Mouse (Mus musculus) CH12.LX (cell line): ENCODE measurements at regions not wholly inside any gene's neighbourhood (a gene's known extent, or its start where the extent isn't known, plus 50 kb on each side); places are given as distances from the start of the nearest gene placed in this dataset.

Experiments used
- DNase-seq: peaks from one replicate; pipeline ENCODE4 v3.0.0-alpha.2; 2013; ENCODE audit errors: extremely low read depth
- H3K27ac ChIP-seq: 2 replicates; pipeline ENCODE4 v1.5.1; 2012; ENCODE audit warnings: low read depth, mild to moderate bottlenecking, control low read depth, moderate library complexity; ENCODE audit not compliant: insufficient read depth
- H3K27me3 ChIP-seq: replicated peaks from 2 replicates; pipeline ENCODE3; 2012; ENCODE audit warnings: inconsistent platforms
- H3K36me3 ChIP-seq, 2 experiments: replicated peaks in 1 of 2; 2 replicates each; pipeline versions ENCODE3 to v1.6.1; 2012; ENCODE audit warnings: inconsistent platforms in 1 of 2, low read length in 1 of 2, mild to moderate bottlenecking in 1 of 2, mixed read lengths in 1 of 2, moderate library complexity in 1 of 2; ENCODE audit not compliant: control insufficient read depth in 1 of 2, insufficient read depth in 1 of 2
- H3K4me1 ChIP-seq, 2 experiments: 2 replicates each; pipeline ENCODE4 v1.6.1; 2012; ENCODE audit warnings: inconsistent platforms in 1 of 2, moderate library complexity in 1 of 2; ENCODE audit not compliant: insufficient read depth in 2 of 2, control insufficient read depth in 1 of 2
- H3K4me2 ChIP-seq: 2 replicates; pipeline ENCODE4 v1.6.1; 2012; ENCODE audit warnings: low read depth, mild to moderate bottlenecking, control low read depth; ENCODE audit not compliant: poor library complexity, insufficient read depth, severe bottlenecking
- H3K4me3 ChIP-seq, 3 experiments: fragments of 150-350 bp in 1 of 3; sonication (generic) in 1 of 3; replicated peaks in 1 of 3; 2 replicates each; pipeline versions ENCODE3 to v1.5.1; 2011 to 2012; ENCODE audit warnings: low read depth in 2 of 3, low read length in 2 of 3, mild to moderate bottlenecking in 2 of 3, moderate library complexity in 2 of 3, control low read depth in 1 of 3, improper control_type of control experiment in 1 of 3, inconsistent platforms in 1 of 3, mixed read lengths in 1 of 3; ENCODE audit not compliant: poor library complexity in 1 of 3
- H3K79me2 ChIP-seq: replicated peaks from 2 replicates; pipeline ENCODE4 v1.6.1; 2012; ENCODE audit warnings: mild to moderate bottlenecking, moderate library complexity; ENCODE audit not compliant: control insufficient read depth, poor library complexity, insufficient read depth, severe bottlenecking; ENCODE audit errors: extremely low read depth
- H3K9ac ChIP-seq: 2 replicates; pipeline ENCODE4 v1.6.1; 2012; ENCODE audit warnings: low read depth, mild to moderate bottlenecking, control low read depth, moderate library complexity; ENCODE audit not compliant: insufficient read depth
- H3K9me3 ChIP-seq: replicated peaks from 2 replicates; pipeline ENCODE3; 2012; ENCODE audit warnings: low read length, inconsistent platforms, mixed read lengths
- BHLHE40 ChIP-seq: IDR thresholded peaks from 2 replicates; pipeline ENCODE4 v1.6.1; 2011; ENCODE audit warnings: mild to moderate bottlenecking, low read depth, low read length, improper control_type of control experiment
- CHD1 ChIP-seq: IDR thresholded peaks from 2 replicates; pipeline ENCODE4 v1.6.1; 2012; ENCODE audit warnings: low read depth, low read length, improper control_type of control experiment, inconsistent platforms
- CTCF ChIP-seq, 2 experiments: IDR thresholded peaks in 1 of 2; conservative IDR thresholded peaks in 1 of 2; 2 replicates each; pipeline ENCODE4 v1.5.1; 2011 to 2012; ENCODE audit warnings: low read depth in 2 of 2, low read length in 2 of 2, improper control_type of control experiment in 1 of 2, inconsistent platforms in 1 of 2, mild to moderate bottlenecking in 1 of 2, moderate library complexity in 1 of 2
- E2F4 ChIP-seq: IDR thresholded peaks from 2 replicates; pipeline ENCODE4 v1.6.1; 2011; ENCODE audit warnings: low read depth, low read length, improper control_type of control experiment; ENCODE audit not compliant: insufficient replicate concordance
- ELF1 ChIP-seq: IDR thresholded peaks from 2 replicates; pipeline ENCODE4 v1.6.1; 2014; ENCODE audit warnings: low read depth, mild to moderate bottlenecking, inconsistent platforms, low read length, improper control_type of control experiment
- JUN ChIP-seq: IDR thresholded peaks from 2 replicates; pipeline ENCODE4 v1.6.1; 2011; ENCODE audit warnings: low read depth, mild to moderate bottlenecking, low read length, improper control_type of control experiment, moderate library complexity; ENCODE audit not compliant: insufficient read depth
- MAZ ChIP-seq: IDR thresholded peaks from 2 replicates; pipeline ENCODE4 v1.6.1; 2012; ENCODE audit warnings: low read depth, mild to moderate bottlenecking, inconsistent platforms, low read length, improper control_type of control experiment, moderate library complexity
- MEF2A ChIP-seq: IDR thresholded peaks from 2 replicates; pipeline ENCODE4 v1.6.1; 2014; ENCODE audit warnings: low read depth, mild to moderate bottlenecking, inconsistent platforms, low read length, improper control_type of control experiment, borderline replicate concordance
- MYC ChIP-seq: IDR thresholded peaks from 2 replicates; pipeline ENCODE4 v1.6.1; 2011; ENCODE audit warnings: low read depth, mild to moderate bottlenecking, improper control_type of control experiment, low read length
- NELFE ChIP-seq: IDR thresholded peaks from 2 replicates; pipeline ENCODE4 v1.6.1; 2011; ENCODE audit warnings: low read depth, low read length, improper control_type of control experiment
- PAX5 ChIP-seq: IDR thresholded peaks from 2 replicates; pipeline ENCODE4 v1.6.1; 2012; ENCODE audit warnings: low read length, inconsistent platforms, mixed read lengths
- SIN3A ChIP-seq: IDR thresholded peaks from 2 replicates; pipeline ENCODE4 v1.6.1; 2012; ENCODE audit warnings: low read length, improper control_type of control experiment, inconsistent platforms
- TCF12 ChIP-seq: IDR thresholded peaks from 2 replicates; pipeline ENCODE4 v1.6.1; 2014; ENCODE audit warnings: low read depth, mild to moderate bottlenecking, inconsistent platforms, low read length, improper control_type of control experiment
- UBTF ChIP-seq: IDR thresholded peaks from 2 replicates; pipeline ENCODE4 v1.6.1; 2012; ENCODE audit warnings: low read depth, mild to moderate bottlenecking, inconsistent platforms, low read length, improper control_type of control experiment, moderate library complexity
- USF1 ChIP-seq: IDR thresholded peaks from 2 replicates; pipeline ENCODE4 v1.6.1; 2014; ENCODE audit warnings: low read depth, mild to moderate bottlenecking, inconsistent platforms, low read length, improper control_type of control experiment
- ZNF384 ChIP-seq: IDR thresholded peaks from 2 replicates; pipeline ENCODE4 v1.6.1; 2012; ENCODE audit warnings: low read depth, low read length, improper control_type of control experiment, inconsistent platforms
- dilution Hi-C: fragments of 300-500 bp; cut with MboI; formaldehyde crosslinking; loops from 2 replicates; pipeline ENCODE4 v1.14.3; 2020; ENCODE audit warnings: low sequenced_read_pairs; ENCODE audit not compliant: extremely low pct_unique_long_range_greater_than_20kb, extremely low pct_ligation_motif_present
- in situ Hi-C: fragments of 300-500 bp; cut with MboI; formaldehyde crosslinking; loops from 3 replicates; pipeline ENCODE4 v1.14.3; 2019; ENCODE audit warnings: low sequenced_read_pairs, low pct_ligation_motif_present, low pct_unique_long_range_greater_than_20kb, mixed read lengths

GRCm38 (mm10) chr13:99750729-99751128 lies 150.2 kb downstream of the Cartpt start:
- no peak overlapping the region for H3K4me3 ChIP-seq
- DNase-seq: no peak
- no peak overlapping the region for H3K9ac ChIP-seq
- no peak overlapping the region for H3K27ac ChIP-seq
- in situ Hi-C loops (no loop called here), dilution Hi-C loops (no loop called here)
- no peaks in the 10 kb centered on the region for H3K9me3 ChIP-seq
- H3K4me1 ChIP-seq: peaks cover 4 to 21% of the 10 kb centered on the region in 2 experiments; a peak in 3 of 4 replicates
- TF ChIP-seq ZNF384 (no peak), MYC (no peak), TCF12 (no peak), PAX5 (no peak), E2F4 (no peak), CTCF (conservative IDR thresholded peaks at IDR 0.05 in 1 of 2, IDR thresholded peaks at IDR 0.05 in 1 of 2; ENCODE audit: low read depth in 2 of 2, low read length in 2 of 2) (no peak)
- H3K36me3 ChIP-seq: no peaks in the 10 kb centered on the region
- H3K4me2 ChIP-seq: no peak overlapping the region
- H3K27me3 ChIP-seq: no peaks in the 10 kb centered on the region
- H3K79me2 ChIP-seq: no peaks in the 10 kb centered on the region

- in situ Hi-C loops: no loop called here
- H3K9me3 ChIP-seq: no peaks in the 10 kb centered on the region
- H3K4me2 ChIP-seq: no peak overlapping the region
- no peak overlapping the region for H3K4me3 ChIP-seq
- H3K27ac ChIP-seq: no peak overlapping the region
- dilution Hi-C loops: no loop called here
- H3K9ac ChIP-seq: no peak overlapping the region
- peaks cover 11 to 34% of the 10 kb centered on the region in 2 experiments for H3K4me1 ChIP-seq
- H3K36me3 ChIP-seq: no peaks in the 10 kb centered on the region
- TF ChIP-seq MEF2A: no peak
- TF ChIP-seq BHLHE40: no peak
- no peak for TF ChIP-seq CHD1
- no peak for TF ChIP-seq SIN3A
- no peak for TF ChIP-seq NELFE
- no peak for TF ChIP-seq USF1
- TF ChIP-seq MYC: no peak
- no peak for TF ChIP-seq TCF12
- no peak for TF ChIP-seq MAZ
- no peak for TF ChIP-seq ELF1
- TF ChIP-seq PAX5: no peak
- no peak for TF ChIP-seq JUN
- TF ChIP-seq UBTF: no peak
- H3K27me3 ChIP-seq: no peaks in the 10 kb centered on the region
- H3K79me2 ChIP-seq: no peaks in the 10 kb centered on the region
- no peak for DNase-seq
Measured at GRCm38 (mm10) chr13:99749342-99749741, 151.5 kb downstream of the Cartpt start.
